Mouse (Mus musculus): ENCODE measurements at regions not wholly inside any gene's neighbourhood (a gene's known extent, or its start where the extent isn't known, plus 50 kb on each side); places are given as distances from the start of the nearest gene placed in this dataset.

GRCm38 (mm10) chr12:31190265-31190664 is 50.3 kb upstream of the Gm6993 start:
- no peak for TF ChIP-seq CTCF (IDR thresholded peaks at IDR 0.05)
- no peak overlapping the region for H3K4me2 ChIP-seq (ENCODE audit: low read depth, low read length, poor library complexity, severe bottlenecking)
- H3K9ac ChIP-seq (replicated peaks; ENCODE audit: low read length, poor library complexity, severe bottlenecking): no peak overlapping the region
- H3K27me3 ChIP-seq (ENCODE audit: insufficient read depth, low read length): no peaks in the 10 kb centered on the region
- DNase-seq (ENCODE audit: low spot score): no peak
- no peak overlapping the region for H3K27ac ChIP-seq (ENCODE audit: low read depth, low read length)
- H3K9me3 ChIP-seq (ENCODE audit: low read length): no peaks in the 10 kb centered on the region
- no peaks in the 10 kb centered on the region for H3K4me1 ChIP-seq (ENCODE audit: insufficient read depth, low read length)
- no peak for ATAC-seq (ENCODE audit: low FRiP score)
- no peak overlapping the region for H3K4me3 ChIP-seq (ENCODE audit: low read depth, low read length)
- WGBS: 90% methylated on average over 4 of the region's 4 CpGs
- no peaks in the 10 kb centered on the region for H3K36me3 ChIP-seq (ENCODE audit: insufficient read depth, low read length)

Data from midbrain, postnatal 0 days (tissue).